Mouse (Mus musculus) ovary, postnatal 36 days (tissue): ENCODE results near the gene Ccdc63.
"Not testable (repeated sequence)": the region's sequence is repeated elsewhere in the genome, so short reads cannot be mapped to it uniquely, and the experiment has no call there.

Experiments used
- DNase-seq: peaks from one replicate; pipeline ENCODE4 v3.0.0; 2022; ENCODE audit warnings: low spot score, mixed read lengths

The Ccdc63 gene

GRCm38 (mm10) chr5:122149259-122149658, 8.6 kb upstream of the Ccdc63 start:
- DNase-seq, result no peak

- no peak for DNase-seq
Measured at GRCm38 (mm10) chr5:122148107-122148506, 7.5 kb upstream of the Ccdc63 start.

- no peak for DNase-seq
Measured at GRCm38 (mm10) chr5:122146609-122147008, 6.0 kb upstream of the Ccdc63 start.

- DNase-seq, result peak; percentile 40
Measured at GRCm38 (mm10) chr5:122146056-122146580, 5.5 kb upstream of the Ccdc63 start.

GRCm38 (mm10) chr5:122145381-122146055, 4.9 kb upstream of the Ccdc63 start:
- DNase-seq, result peak; percentile 29

- DNase-seq, result no peak
Measured at GRCm38 (mm10) chr5:122144825-122145224, 4.2 kb upstream of the Ccdc63 start.

- no peak for DNase-seq
Measured at GRCm38 (mm10) chr5:122143543-122143942, 2.9 kb upstream of the Ccdc63 start.

GRCm38 (mm10) chr5:122142230-122142992, 1.8 kb upstream of the Ccdc63 start:
- no peak for DNase-seq

GRCm38 (mm10) chr5:122139771-122140170, 852 bp downstream of the Ccdc63 start:
- DNase-seq, result not testable (repeated sequence)

- no peak for DNase-seq
Measured at GRCm38 (mm10) chr5:122138856-122139255, 1.8 kb downstream of the Ccdc63 start.

- DNase-seq, result peak; percentile 78
Measured at GRCm38 (mm10) chr5:122136508-122137408, 3.9 kb downstream of the Ccdc63 start.

- DNase-seq, result no peak
Measured at GRCm38 (mm10) chr5:122135290-122135882, 5.2 kb downstream of the Ccdc63 start.

- no peak for DNase-seq
Measured at GRCm38 (mm10) chr5:122134395-122135289, 6.0 kb downstream of the Ccdc63 start.

- no peak for DNase-seq
Measured at GRCm38 (mm10) chr5:122133050-122133389, 7.6 kb downstream of the Ccdc63 start.

- no peak for DNase-seq
Measured at GRCm38 (mm10) chr5:122132167-122133049, 8.2 kb downstream of the Ccdc63 start.

- DNase-seq, result peak; percentile 87
Measured at GRCm38 (mm10) chr5:122131076-122132051, 9.3 kb downstream of the Ccdc63 start.

- DNase-seq, result no peak
Measured at GRCm38 (mm10) chr5:122130341-122130998, 10.2 kb downstream of the Ccdc63 start.

- DNase-seq, result no peak
Measured at GRCm38 (mm10) chr5:122129068-122129655, 11.5 kb downstream of the Ccdc63 start.
